Mouse (Mus musculus): ENCODE results near the gene Gm49450. TPM values are rescaled to one million over a fixed set of nuclear protein-coding genes. Genes with fewer than 3 reads are reported as not detected.

Gm49450 gene
- polyA plus RNA-seq, 1 experiment from 2014 or later = not detected

- Histone ChIP-seq H3K27ac (replicated peaks; ENCODE audit: low read depth, low read length) (no peak overlapping the region), H3K36me3 (ENCODE audit: control insufficient read depth, insufficient read depth, low read length) (no peaks in the 10 kb centered on the region), H3K9ac (ENCODE audit: low read length) (no peak overlapping the region), H3K9me3 (ENCODE audit: control insufficient read depth, low read length) (no peaks in the 10 kb centered on the region), H3K4me2 (ENCODE audit: low read depth, severe bottlenecking) (no peak overlapping the region), H3K4me3 (ENCODE audit: low read depth, low read length) (no peak overlapping the region), H3K4me1 (ENCODE audit: control insufficient read depth, insufficient read depth, low read length) (0 out of 2 replicates have a peak, but pooled peaks cover 4% of the 10 kb centered on the region), H3K27me3 (ENCODE audit: control insufficient read depth, insufficient read depth, low read length) (no peaks in the 10 kb centered on the region)
- WGBS = 75% methylated on average over 1 of the region's 1 CpGs
- no peak for DNase-seq (ENCODE audit: low spot score)
- no peak for ATAC-seq (ENCODE audit: insufficient number of reproducible peaks, low FRiP score, low TSS enrichment, low read depth)
Observed at GRCm38 (mm10) chr15:98884106-98884505, 69.2 kb downstream of the Gm49450 start.

- ATAC-seq (ENCODE audit: insufficient number of reproducible peaks, low FRiP score, low TSS enrichment, low read depth) = no peak
- no peak overlapping the region for H3K9ac ChIP-seq (ENCODE audit: low read length)
- no peak overlapping the region for H3K4me2 ChIP-seq (ENCODE audit: low read depth, severe bottlenecking)
- DNase-seq (ENCODE audit: low spot score) = no peak
- no peak overlapping the region for H3K4me3 ChIP-seq (ENCODE audit: low read depth, low read length)
- no peaks in the 10 kb centered on the region for H3K27me3 ChIP-seq (ENCODE audit: control insufficient read depth, insufficient read depth, low read length)
- H3K27ac ChIP-seq (replicated peaks; ENCODE audit: low read depth, low read length) = no peak overlapping the region
- H3K36me3 ChIP-seq (ENCODE audit: control insufficient read depth, insufficient read depth, low read length) = no peaks in the 10 kb centered on the region
- 0 out of 2 replicates have a peak, but pooled peaks cover 4% of the 10 kb centered on the region for H3K4me1 ChIP-seq (ENCODE audit: control insufficient read depth, insufficient read depth, low read length)
- no peaks in the 10 kb centered on the region for H3K9me3 ChIP-seq (ENCODE audit: control insufficient read depth, low read length)
Observed at GRCm38 (mm10) chr15:98883661-98884060, 69.7 kb downstream of the Gm49450 start.

Other genes starting within 250 kb of the Gm49450 start
- 0.48 and 1.3 TPM in 2 replicates for gene Ccdc65, start 245.3 kb downstream of the Gm49450 start, polyA plus RNA-seq (2014; fragmentation: Nextera tagmentation; extraction: Ambion mirVana)
- gene Fkbp11, start 225.4 kb downstream of the Gm49450 start, polyA plus RNA-seq (2014; fragmentation: Nextera tagmentation; extraction: Ambion mirVana) = 24.3 and 25.7 TPM in 2 replicates
- gene Arf3, start 190.3 kb downstream of the Gm49450 start, polyA plus RNA-seq (2014; fragmentation: Nextera tagmentation; extraction: Ambion mirVana) = 34.7 and 36.4 TPM in 2 replicates
- gene Wnt10b, start 175.4 kb downstream of the Gm49450 start, polyA plus RNA-seq (2014; fragmentation: Nextera tagmentation; extraction: Ambion mirVana) = 0.81 and 1.5 TPM in 2 replicates
- not detected in 2 replicates for gene Wnt1, start 163.7 kb downstream of the Gm49450 start, polyA plus RNA-seq (2014; fragmentation: Nextera tagmentation; extraction: Ambion mirVana)
- not detected in 2 replicates for gene Ddn, start 144.1 kb downstream of the Gm49450 start, polyA plus RNA-seq (2014; fragmentation: Nextera tagmentation; extraction: Ambion mirVana)
- 79.3 and 84.6 TPM in 2 replicates for gene Prkag1, start 122.0 kb downstream of the Gm49450 start, polyA plus RNA-seq (2014; fragmentation: Nextera tagmentation; extraction: Ambion mirVana)
- 17.6 and 21.6 TPM in 2 replicates for gene Kmt2d, start 82.3 kb downstream of the Gm49450 start, polyA plus RNA-seq (2014; fragmentation: Nextera tagmentation; extraction: Ambion mirVana)
- gene Rhebl1, start 59.0 kb downstream of the Gm49450 start, polyA plus RNA-seq (2014; fragmentation: Nextera tagmentation; extraction: Ambion mirVana) = 19.8 and 22.2 TPM in 2 replicates
- gene Dhh, start 55.0 kb downstream of the Gm49450 start, polyA plus RNA-seq (2014; fragmentation: Nextera tagmentation; extraction: Ambion mirVana) = 0.15 and 0.23 TPM in 2 replicates
- 5.5 and 6.2 TPM in 2 replicates for gene Lmbr1l, start 35.3 kb downstream of the Gm49450 start, polyA plus RNA-seq (2014; fragmentation: Nextera tagmentation; extraction: Ambion mirVana)
- 2,238 and 2,358 TPM in 2 replicates for gene Tuba1b, start 19.0 kb downstream of the Gm49450 start, polyA plus RNA-seq (2014; fragmentation: Nextera tagmentation; extraction: Ambion mirVana)
- 1,453 and 1,516 TPM in 2 replicates for gene Tuba1a, start 152 bp upstream of the Gm49450 start, polyA plus RNA-seq (2014; fragmentation: Nextera tagmentation; extraction: Ambion mirVana)
- 146 and 157 TPM in 2 replicates for gene Tuba1c, start 76.3 kb upstream of the Gm49450 start, polyA plus RNA-seq (2014; fragmentation: Nextera tagmentation; extraction: Ambion mirVana)
- gene Prph, start 101.6 kb upstream of the Gm49450 start, polyA plus RNA-seq (2014; fragmentation: Nextera tagmentation; extraction: Ambion mirVana) = 0.10 and 0.11 TPM in 2 replicates
- 33.4 and 37.2 TPM in 2 replicates for gene Troap, start 121.0 kb upstream of the Gm49450 start, polyA plus RNA-seq (2014; fragmentation: Nextera tagmentation; extraction: Ambion mirVana)
- not detected in 2 replicates for gene C1ql4, start 134.3 kb upstream of the Gm49450 start, polyA plus RNA-seq (2014; fragmentation: Nextera tagmentation; extraction: Ambion mirVana)
- gene Dnajc22, start 139.6 kb upstream of the Gm49450 start, polyA plus RNA-seq (2014; fragmentation: Nextera tagmentation; extraction: Ambion mirVana) = 0.61 and 0.62 TPM in 2 replicates
- gene Spats2, start 172.4 kb upstream of the Gm49450 start, polyA plus RNA-seq (2014; fragmentation: Nextera tagmentation; extraction: Ambion mirVana) = 69.2 and 70.1 TPM in 2 replicates

Data from limb, embryonic 11.5 days (tissue).